Mouse (Mus musculus): ENCODE results near the gene Abhd14b.

DNA sequence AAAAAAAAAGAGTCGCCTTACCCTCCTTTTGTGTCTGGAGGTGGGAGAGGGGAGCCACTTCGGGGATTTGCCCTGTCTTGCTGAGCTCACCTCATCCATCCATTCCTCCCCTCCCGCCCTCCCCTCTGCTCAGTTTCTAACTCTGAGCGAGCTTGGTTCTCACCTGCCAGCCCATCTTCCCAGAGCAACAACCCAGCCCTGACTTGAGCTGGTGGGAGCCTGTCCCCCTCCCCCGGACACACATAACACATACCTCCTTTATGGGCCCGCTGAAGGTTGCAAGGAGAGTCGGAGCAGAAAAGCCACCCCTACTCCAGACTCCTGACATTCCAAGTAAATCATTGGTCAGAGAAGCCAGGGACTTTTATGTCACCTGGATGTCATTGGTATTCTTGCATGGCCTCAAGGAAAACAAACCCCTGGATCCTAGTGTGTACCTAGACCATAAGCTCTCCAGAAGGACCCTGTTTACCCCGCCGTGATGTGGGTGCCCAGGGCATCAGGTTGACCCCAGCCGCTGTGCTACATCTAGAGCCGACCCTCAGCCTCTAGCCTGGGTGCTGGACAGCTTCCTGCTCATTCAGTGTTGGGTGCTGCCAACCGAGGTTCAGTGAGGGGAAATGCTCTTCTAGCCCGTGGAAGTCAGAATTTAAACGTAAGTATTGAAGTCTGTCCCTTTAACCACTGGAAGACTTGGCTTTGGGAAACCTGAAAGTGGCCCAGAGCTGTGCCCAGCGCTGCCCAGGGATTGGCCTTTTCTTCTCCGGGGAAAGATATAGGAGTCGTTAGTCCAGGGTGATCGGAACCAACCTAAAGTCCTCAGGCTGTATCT is 26.0 kb upstream of the Abhd14b start:
- TF ChIP-seq CTCF (IDR thresholded peaks at IDR 0.05; ENCODE audit: borderline replicate concordance, control insufficient read depth, extremely low read depth, insufficient read depth, low read length, poor library complexity) = no peak
- no peak for TF ChIP-seq POLR2A (IDR thresholded peaks at IDR 0.05; ENCODE audit: control insufficient read depth, extremely low read depth, insufficient read depth, low read length, poor library complexity)
